Mouse (Mus musculus): ENCODE measurements around the gene Sh3pxd2a. TPM values are rescaled to one million over a fixed set of nuclear protein-coding genes. Genes with fewer than 3 reads are reported as not detected.

The Sh3pxd2a gene
- total RNA-seq, 2 experiments from 2014 or later: 47.7 to 59.2 TPM

GRCm38 (mm10) chr19:47323096-47323849 is 140.9 kb downstream of the Sh3pxd2a start:
- intact Hi-C loops (cut with DNase I): no loop called here
- no peak for DNase-seq

GRCm38 (mm10) chr19:47320331-47320668 is 143.9 kb downstream of the Sh3pxd2a start:
- intact Hi-C loops (cut with DNase I): no loop called here
- peak; percentile 74 for DNase-seq

GRCm38 (mm10) chr19:47319521-47320330 is 144.5 kb downstream of the Sh3pxd2a start:
- intact Hi-C loops (cut with DNase I): no loop called here
- peak in 1 of 2 experiments; percentile 27 for DNase-seq

- intact Hi-C loops (cut with DNase I): no loop called here
- no peak for DNase-seq
These were observed 145.1 kb downstream of the Sh3pxd2a start for GRCm38 (mm10) chr19:47319061-47319460.

DNA sequence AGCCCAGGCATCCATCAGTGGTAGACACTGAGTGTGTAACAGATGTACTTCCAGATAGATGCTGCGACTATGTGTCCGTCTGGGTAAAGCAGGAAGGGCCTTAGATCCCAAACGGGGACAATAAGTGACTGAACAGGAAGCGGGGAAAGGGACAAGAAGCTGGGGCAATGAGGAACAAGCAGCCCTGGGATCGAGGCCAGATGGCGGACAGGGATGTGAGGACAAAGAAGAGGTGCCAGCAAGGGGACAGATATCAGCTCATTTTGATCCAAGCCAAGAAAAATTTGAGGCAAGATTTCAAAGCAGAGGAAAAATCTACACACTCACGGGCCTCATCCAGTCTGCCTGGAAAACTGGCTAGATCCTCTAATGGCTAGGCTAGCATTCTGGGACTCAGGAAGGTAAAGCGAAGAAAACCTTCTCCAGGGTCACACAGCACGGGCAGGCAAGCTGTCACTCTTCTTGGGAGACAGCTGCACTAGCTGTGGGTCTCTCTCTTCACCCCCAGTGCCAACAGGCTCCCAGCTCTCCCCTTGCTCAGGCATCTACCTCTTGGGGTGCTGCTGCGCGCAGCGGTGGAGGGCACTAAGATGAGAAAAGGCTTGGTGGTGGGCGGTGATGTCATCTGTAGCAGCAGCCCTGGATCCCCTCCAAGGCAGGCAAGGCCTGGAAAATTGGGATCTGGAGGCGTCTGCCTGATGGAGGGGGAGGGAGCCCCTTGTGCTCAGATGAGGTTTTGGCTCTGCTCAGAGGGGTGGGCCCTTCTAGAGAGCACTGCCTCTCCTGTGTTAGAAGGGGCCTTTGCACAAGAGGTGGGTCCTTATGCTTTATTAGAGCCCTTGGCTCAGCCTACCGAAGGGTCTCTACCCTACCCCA is 146.9 kb downstream of the Sh3pxd2a start:
- intact Hi-C loops (cut with DNase I): no loop called here
- DNase-seq: peak in 1 of 2 experiments; percentile 54

GRCm38 (mm10) chr19:47316288-47317062 is 147.7 kb downstream of the Sh3pxd2a start:
- intact Hi-C loops (cut with DNase I): no loop called here
- peak in 1 of 2 experiments; percentile 29 for DNase-seq

DNA sequence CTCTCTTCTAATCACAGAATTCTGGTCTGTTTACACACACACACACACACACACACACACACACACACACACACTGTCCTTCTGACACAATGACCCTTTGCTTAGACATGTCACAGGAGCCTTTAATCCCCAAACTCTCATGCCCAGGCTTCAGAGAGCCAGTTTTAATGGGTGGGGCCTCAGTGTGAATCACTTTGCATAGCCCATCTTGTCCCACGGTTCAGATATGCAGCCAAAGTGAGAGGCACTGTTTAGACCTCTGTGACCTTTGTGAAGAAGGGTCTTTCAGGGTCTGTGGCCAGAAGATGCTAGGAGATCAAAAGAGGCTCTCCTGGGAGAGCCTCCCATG is 148.3 kb downstream of the Sh3pxd2a start:
- intact Hi-C loops (cut with DNase I): loop anchor here (2.0 kb wide), 1 partner anchor 23 kb away; no protein-coding TSS in a partner anchor
- no peak for DNase-seq

GRCm38 (mm10) chr19:47315091-47315916 is 148.9 kb downstream of the Sh3pxd2a start:
- intact Hi-C loops (cut with DNase I): loop anchor here (2.0 kb wide), 1 partner anchor 23 kb away; no protein-coding TSS in a partner anchor
- DNase-seq: no peak

GRCm38 (mm10) chr19:47314076-47314941 is 149.9 kb downstream of the Sh3pxd2a start:
- intact Hi-C loops (cut with DNase I): loop anchor here (2.0 kb wide), 1 partner anchor 24 kb away; no protein-coding TSS in a partner anchor
- DNase-seq: peak; percentile 74 to 83

GRCm38 (mm10) chr19:47313387-47314075 is 150.7 kb downstream of the Sh3pxd2a start:
- intact Hi-C loops (cut with DNase I): loop anchor here (2.0 kb wide), 2 partner anchors 25 to 33 kb away; no protein-coding TSS in a partner anchor
- peak; percentile 50 to 54 for DNase-seq

- intact Hi-C loops (cut with DNase I): no loop called here
- no peak for DNase-seq
These were observed 153.0 kb downstream of the Sh3pxd2a start for GRCm38 (mm10) chr19:47311162-47311561.

DNA sequence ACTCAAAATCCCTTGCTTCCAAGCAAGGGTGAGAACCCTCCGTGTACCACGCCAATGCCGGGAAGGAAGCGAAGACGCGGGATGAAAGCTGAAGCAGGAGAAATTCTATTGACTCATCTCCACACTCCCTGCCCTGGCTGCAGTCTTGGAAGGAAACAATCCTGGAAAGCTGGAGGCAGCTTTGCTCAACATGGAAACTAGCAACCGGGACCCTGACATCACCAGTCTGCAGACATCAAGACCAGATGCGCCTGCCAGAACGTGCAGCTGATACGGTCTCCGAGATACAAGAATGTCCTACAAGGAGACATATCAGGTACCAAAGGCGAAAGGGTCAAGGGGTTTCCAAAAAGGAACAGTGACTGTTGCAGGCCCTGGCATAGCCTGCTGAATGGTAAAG is 154.4 kb downstream of the Sh3pxd2a start:
- DNase-seq: no peak
- intact Hi-C loops (cut with DNase I): no loop called here

- DNase-seq: no peak
- intact Hi-C loops (cut with DNase I): no loop called here
These were observed 157.3 kb downstream of the Sh3pxd2a start for GRCm38 (mm10) chr19:47306917-47307315.

GRCm38 (mm10) chr19:47306128-47306916 is 157.9 kb downstream of the Sh3pxd2a start:
- DNase-seq: no peak
- intact Hi-C loops (cut with DNase I): no loop called here

- intact Hi-C loops (cut with DNase I): no loop called here
- no peak for DNase-seq
These were observed 158.8 kb downstream of the Sh3pxd2a start for GRCm38 (mm10) chr19:47305401-47305800.

DNA sequence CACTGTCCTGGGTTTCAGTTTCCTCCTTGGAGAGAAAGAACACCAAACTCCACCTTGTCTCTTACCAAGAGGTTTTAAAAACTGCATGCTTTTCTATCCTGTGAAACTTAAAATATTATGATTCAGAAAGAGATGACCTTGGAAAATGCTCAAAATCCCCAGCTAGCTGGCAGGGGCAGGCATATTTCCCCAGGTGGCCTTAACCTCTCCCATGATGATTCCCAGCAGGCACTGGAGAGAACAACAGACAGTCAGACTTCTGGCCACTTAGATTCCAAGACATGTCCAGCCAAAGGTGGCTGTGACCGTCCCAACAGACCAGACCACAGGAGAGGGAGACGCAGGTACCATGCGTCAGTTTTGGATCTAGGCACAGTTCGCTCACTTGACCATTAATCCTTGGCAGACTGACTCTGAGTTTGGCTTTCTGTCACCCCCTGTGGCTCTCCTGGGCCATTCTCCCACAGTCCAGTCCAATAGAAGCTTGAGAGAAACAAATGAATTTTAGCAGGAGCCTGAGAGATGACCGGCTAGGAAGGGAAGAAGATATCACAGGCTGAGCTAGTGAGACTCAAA is 159.9 kb downstream of the Sh3pxd2a start:
- intact Hi-C loops (cut with DNase I): no loop called here
- DNase-seq: no peak

All from heart, postnatal 36 days (tissue).